Mouse (Mus musculus): Measurements from ENCODE around the gene Cyct. TPM values are rescaled to one million over a fixed set of nuclear protein-coding genes. Genes with fewer than 3 reads are reported as not detected.

The Cyct gene
- polyA plus RNA-seq, 1 experiment from 2014 or later = not detected

GRCm38 (mm10) chr2:76332161-76332805 is 28.0 kb downstream of the Cyct start:
- 60% methylated on average over 11 of the region's 11 CpGs for WGBS
- Histone ChIP-seq H3K9me3 (no peaks in the 10 kb centered on the region), H3K27ac (no peak overlapping the region), H3K9ac (no peak overlapping the region), H3K4me3 (no peak overlapping the region), H3K4me1 (no peaks in the 10 kb centered on the region), H3K36me3 (no peaks in the 10 kb centered on the region), H3K4me2 (no peak overlapping the region), H3K27me3 (no peaks in the 10 kb centered on the region)
- no peak for ATAC-seq (ENCODE audit: borderline replicate concordance, extremely low read depth, low FRiP score, low TSS enrichment)

GRCm38 (mm10) chr2:76330081-76330480 is 30.2 kb downstream of the Cyct start:
- Histone ChIP-seq H3K4me1 (no peaks in the 10 kb centered on the region), H3K4me2 (no peak overlapping the region), H3K9me3 (no peaks in the 10 kb centered on the region), H3K27me3 (no peaks in the 10 kb centered on the region), H3K4me3 (no peak overlapping the region), H3K9ac (no peak overlapping the region), H3K36me3 (no peaks in the 10 kb centered on the region), H3K27ac (no peak overlapping the region)
- 79% methylated on average over 5 of the region's 5 CpGs for WGBS
- ATAC-seq (ENCODE audit: borderline replicate concordance, extremely low read depth, low FRiP score, low TSS enrichment) = no peak

- no peak overlapping the region for H3K4me2 ChIP-seq
- no peak overlapping the region for H3K4me3 ChIP-seq
- no peaks in the 10 kb centered on the region for H3K36me3 ChIP-seq
- H3K27ac ChIP-seq = no peak overlapping the region
- no peaks in the 10 kb centered on the region for H3K9me3 ChIP-seq
- no peaks in the 10 kb centered on the region for H3K4me1 ChIP-seq
- no peak overlapping the region for H3K9ac ChIP-seq
- WGBS = 86% methylated on average over 3 of the region's 3 CpGs
- H3K27me3 ChIP-seq = no peaks in the 10 kb centered on the region
- ATAC-seq (ENCODE audit: borderline replicate concordance, extremely low read depth, low FRiP score, low TSS enrichment) = no peak
Observed at GRCm38 (mm10) chr2:76326161-76326560, 34.1 kb downstream of the Cyct start.

- WGBS = 72% methylated on average over 5 of the region's 5 CpGs
- H3K4me1 ChIP-seq = no peaks in the 10 kb centered on the region
- ATAC-seq (ENCODE audit: borderline replicate concordance, extremely low read depth, low FRiP score, low TSS enrichment) = no peak
Observed at GRCm38 (mm10) chr2:76324463-76324862, 35.8 kb downstream of the Cyct start.

GRCm38 (mm10) chr2:76323185-76323875 is 36.9 kb downstream of the Cyct start:
- no peaks in the 10 kb centered on the region for H3K27me3 ChIP-seq
- 79% methylated on average over 21 of the region's 21 CpGs for WGBS
- H3K4me1 ChIP-seq = no peaks in the 10 kb centered on the region

More at GRCm38 (mm10) chr2:76324463-76324862, 35.8 kb downstream of the Cyct start:
- no peak overlapping the region for H3K27ac ChIP-seq
- H3K4me2 ChIP-seq = no peak overlapping the region
- H3K4me3 ChIP-seq = no peak overlapping the region
- no peak overlapping the region for H3K9ac ChIP-seq
- H3K36me3 ChIP-seq = no peaks in the 10 kb centered on the region
- no peaks in the 10 kb centered on the region for H3K27me3 ChIP-seq
- no peaks in the 10 kb centered on the region for H3K9me3 ChIP-seq

GRCm38 (mm10) chr2:76320336-76320735 is 39.9 kb downstream of the Cyct start:
- Histone ChIP-seq H3K27ac (no peak overlapping the region), H3K4me3 (no peak overlapping the region), H3K27me3 (no peaks in the 10 kb centered on the region), H3K9ac (no peak overlapping the region), H3K4me1 (no peaks in the 10 kb centered on the region), H3K36me3 (no peaks in the 10 kb centered on the region), H3K9me3 (no peaks in the 10 kb centered on the region), H3K4me2 (no peak overlapping the region)
- 83% methylated on average over 6 of the region's 6 CpGs for WGBS
- ATAC-seq (ENCODE audit: borderline replicate concordance, extremely low read depth, low FRiP score, low TSS enrichment) = no peak

More at GRCm38 (mm10) chr2:76323185-76323875, 36.9 kb downstream of the Cyct start:
- H3K27ac ChIP-seq = no peak overlapping the region
- H3K9ac ChIP-seq = no peak overlapping the region
- no peak for ATAC-seq (ENCODE audit: borderline replicate concordance, extremely low read depth, low FRiP score, low TSS enrichment)
- H3K36me3 ChIP-seq = no peaks in the 10 kb centered on the region
- H3K4me3 ChIP-seq = no peak overlapping the region
- no peaks in the 10 kb centered on the region for H3K9me3 ChIP-seq
- H3K4me2 ChIP-seq = no peak overlapping the region

- H3K9ac ChIP-seq = no peak overlapping the region
- no peaks in the 10 kb centered on the region for H3K36me3 ChIP-seq
- WGBS = 87% methylated on average over 6 of the region's 6 CpGs
- H3K4me3 ChIP-seq = no peak overlapping the region
- no peak overlapping the region for H3K4me2 ChIP-seq
- H3K9me3 ChIP-seq = no peaks in the 10 kb centered on the region
- ATAC-seq (ENCODE audit: borderline replicate concordance, extremely low read depth, low FRiP score, low TSS enrichment) = no peak
- H3K27me3 ChIP-seq = no peaks in the 10 kb centered on the region
- H3K4me1 ChIP-seq = no peaks in the 10 kb centered on the region
- no peak overlapping the region for H3K27ac ChIP-seq
Observed at GRCm38 (mm10) chr2:76319231-76319630, 41.0 kb downstream of the Cyct start.

Small RNA genes within 50 kb of the gene (microRNA-seq; reads per million reads assigned to microRNA genes)
- not detected for gene Gm44337

Other genes with a start within 250 kb of the Cyct start
- 0.06 and 0.14 TPM in 2 replicates for gene Pde11a, start 21.7 kb downstream of the Cyct start, polyA plus RNA-seq (2015; fragmentation: Nextera tagmentation; extraction: Ambion mirVana)
- gene Rbm45, start 9.5 kb upstream of the Cyct start, polyA plus RNA-seq (2015; fragmentation: Nextera tagmentation; extraction: Ambion mirVana) = 12.3 and 12.6 TPM in 2 replicates
- gene Osbpl6, start 46.1 kb upstream of the Cyct start, polyA plus RNA-seq (2015; fragmentation: Nextera tagmentation; extraction: Ambion mirVana) = 18.1 and 21.1 TPM in 2 replicates

Measured in lung, embryonic 15.5 days (tissue).